Mouse (Mus musculus) kidney, adult 2 months (tissue): ENCODE results near the gene Vmn2r84. TPM values are rescaled to one million over a fixed set of nuclear protein-coding genes. Genes with fewer than 3 reads are reported as not detected.
"Not testable (repeated sequence)": the region's sequence is repeated elsewhere in the genome, so short reads cannot be mapped to it uniquely, and the experiment has no call there.

ENCODE experiments used
- DNase-seq: peaks from one replicate; pipeline ENCODE4 v3.0.0; 2021
- H3K27ac ChIP-seq: fragments of 200-500 bp; 2 replicates; pipeline ENCODE4 v1.5.1; 2012; ENCODE audit warnings: low read depth, low read length, control low read depth, inconsistent platforms; ENCODE audit not compliant: insufficient read depth
- H3K27me3 ChIP-seq: fragments of 200-500 bp; replicated peaks from 2 replicates; pipeline ENCODE4 v1.6.1; 2012; ENCODE audit warnings: mild to moderate bottlenecking, moderate library complexity, low read length, inconsistent platforms; ENCODE audit not compliant: control insufficient read depth, insufficient read depth
- H3K36me3 ChIP-seq: fragments of 200-500 bp; 2 replicates; pipeline ENCODE4 v1.6.1; 2012; ENCODE audit warnings: mild to moderate bottlenecking, moderate library complexity, low read length, inconsistent platforms; ENCODE audit not compliant: control insufficient read depth, insufficient read depth
- H3K4me1 ChIP-seq: fragments of 200-500 bp; 2 replicates; pipeline ENCODE4 v1.6.1; 2011; ENCODE audit warnings: low read length; ENCODE audit not compliant: control insufficient read depth, insufficient read depth
- H3K4me3 ChIP-seq: fragments of 200-500 bp; 2 replicates; pipeline ENCODE4 v1.5.1; 2011; ENCODE audit warnings: mild to moderate bottlenecking, low read depth, low read length, control low read depth; ENCODE audit not compliant: insufficient read depth
- CTCF ChIP-seq: fragments of 200-500 bp; conservative IDR thresholded peaks from 2 replicates; pipeline ENCODE4 v1.5.1; 2011; ENCODE audit warnings: low read depth, mild to moderate bottlenecking, control low read depth, low read length, moderate library complexity, mixed read lengths; ENCODE audit not compliant: insufficient read depth, insufficient read length
- POLR2A ChIP-seq: fragments of 200-500 bp; IDR thresholded peaks from one replicate; pipeline ENCODE4 v1.6.1; 2011; ENCODE audit warnings: low read depth, low read length, control low read depth
- WGBS: fragments of 180-500 bp; shearing (Covaris S2); methylation state at CpG from one replicate; pipeline ENCODE4 v1.1.7; 2018; 5-methylcytosine and 5-hydroxymethylcytosine counted together
- polyA plus RNA-seq: library from polyadenylated mRNA; depleted of rRNA; stranded (reverse); fragments of >200 nt; gene quantifications from 2 replicates; pipeline ENCODE4 v1.2.3, GENCODE M21; 2012; rRNA removed

Vmn2r84 gene
- polyA plus RNA-seq = not detected in 2 replicates

- H3K27ac ChIP-seq = no peak within 1 kb of the TSS
- TF ChIP-seq POLR2A (no peak), CTCF (no peak)
- H3K27me3 ChIP-seq = no peaks in the 10 kb centered on the region
- no peaks in the 10 kb centered on the region for H3K4me1 ChIP-seq
- no peak for DNase-seq
- no peak within 1 kb of the TSS for H3K4me3 ChIP-seq
- H3K36me3 ChIP-seq = no peaks in the 10 kb centered on the region
Measured at GRCm38 (mm10) chr10:130394232-130394631, at the start of gene Vmn2r84. TSS of gene Vmn2r84 (minus strand) at chr10:130394332.

GRCm38 (mm10) chr10:130434185-130434898 is 40.2 kb upstream of the Vmn2r84 start:
- H3K4me1 ChIP-seq, H3K27me3 ChIP-seq, DNase-seq, H3K4me3 ChIP-seq, H3K36me3 ChIP-seq, H3K27ac ChIP-seq: not testable (repeated sequence)
- WGBS = 82% methylated on average over 11 of the region's 11 CpGs

- H3K36me3 ChIP-seq, DNase-seq, H3K27me3 ChIP-seq: not testable (repeated sequence)
Measured at GRCm38 (mm10) chr10:130429603-130430002, 35.5 kb upstream of the Vmn2r84 start, which contains the start of gene Vmn2r85. TSS of gene Vmn2r85 (minus strand) at chr10:130429703.

DNA sequence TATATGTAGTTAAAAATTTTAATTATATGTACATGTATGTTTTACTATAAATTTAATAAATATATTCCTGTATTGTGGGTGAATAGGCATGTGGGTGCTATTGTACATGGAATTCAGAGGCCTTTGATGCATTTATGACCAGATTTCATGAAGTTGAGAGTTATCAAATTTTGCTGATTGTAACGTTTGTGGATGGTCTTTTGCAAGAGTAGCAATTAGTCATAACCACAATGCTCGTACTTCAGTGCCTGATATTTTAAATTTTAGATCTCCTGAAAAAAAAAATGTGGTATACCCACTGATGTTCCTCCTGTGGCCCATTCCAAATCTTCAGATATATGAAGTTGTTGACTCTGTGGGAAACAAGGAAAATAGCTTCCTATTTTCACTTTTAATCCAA is 28.2 kb upstream of the Vmn2r84 start:
- DNase-seq, H3K27ac ChIP-seq, H3K4me1 ChIP-seq, H3K4me3 ChIP-seq, H3K36me3 ChIP-seq, H3K27me3 ChIP-seq: not testable (repeated sequence)
- 65% methylated on average over 2 of the region's 2 CpGs for WGBS

More at GRCm38 (mm10) chr10:130429603-130430002, 35.5 kb upstream of the Vmn2r84 start, which contains the start of gene Vmn2r85:
- H3K4me3 ChIP-seq, H3K27ac ChIP-seq, H3K4me1 ChIP-seq: not testable (repeated sequence)

- no peak for TF ChIP-seq CTCF
- no peak for TF ChIP-seq POLR2A
- Histone ChIP-seq H3K4me3 (no peak overlapping the region), H3K4me1 (no peaks in the 10 kb centered on the region), H3K36me3 (no peaks in the 10 kb centered on the region), H3K27ac (no peak overlapping the region), H3K27me3 (no peaks in the 10 kb centered on the region; the same call in 1 of the 2 replicates)
- WGBS = 69% methylated on average over 3 of the region's 3 CpGs
- no peak for DNase-seq
Measured at GRCm38 (mm10) chr10:130420401-130420800, 26.3 kb upstream of the Vmn2r84 start.

GRCm38 (mm10) chr10:130419954-130420353 is 25.8 kb upstream of the Vmn2r84 start:
- H3K4me3 ChIP-seq = not testable (repeated sequence)
- 49% methylated on average over 2 of the region's 2 CpGs for WGBS

GRCm38 (mm10) chr10:130416352-130416751 is 22.2 kb upstream of the Vmn2r84 start:
- H3K27ac ChIP-seq, H3K36me3 ChIP-seq, H3K27me3 ChIP-seq, DNase-seq, H3K4me1 ChIP-seq, H3K4me3 ChIP-seq: not testable (repeated sequence)

More at GRCm38 (mm10) chr10:130419954-130420353, 25.8 kb upstream of the Vmn2r84 start:
- H3K4me1 ChIP-seq, DNase-seq, H3K27ac ChIP-seq, H3K27me3 ChIP-seq, H3K36me3 ChIP-seq: not testable (repeated sequence)

DNA sequence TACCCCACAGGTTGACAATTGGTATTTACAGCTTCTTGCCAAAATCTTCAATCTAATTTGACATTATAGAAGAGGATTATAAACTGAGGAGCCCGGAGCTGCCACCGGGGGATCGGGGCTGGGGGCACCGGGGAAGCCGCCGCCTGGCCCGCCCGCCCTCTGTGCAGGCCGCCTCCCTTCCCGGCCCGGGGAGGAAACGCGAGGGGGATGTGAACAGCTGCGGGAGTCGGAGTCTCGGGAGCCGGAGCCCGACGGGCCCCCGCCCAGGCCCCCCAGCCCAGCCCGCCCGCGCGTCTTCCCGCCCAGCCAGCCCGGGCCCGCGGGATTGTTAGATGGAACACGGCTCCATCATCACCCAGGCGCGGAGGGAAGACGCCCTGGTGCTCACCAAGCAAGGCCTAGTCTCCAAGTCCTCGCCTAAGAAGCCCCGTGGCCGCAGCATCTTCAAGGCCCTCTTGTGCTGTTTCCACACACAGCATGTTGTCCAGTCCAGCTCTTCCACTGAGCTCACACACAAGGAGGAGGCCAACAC is 18.1 kb upstream of the Vmn2r84 start:
- WGBS = 69% methylated on average over 24 of the region's 35 CpGs
- H3K4me1 ChIP-seq, H3K27me3 ChIP-seq, H3K4me3 ChIP-seq, H3K27ac ChIP-seq, H3K36me3 ChIP-seq, DNase-seq: not testable (repeated sequence)
